Mouse (Mus musculus) MEL (cell line): ENCODE data around the gene Tln2. TPM values are rescaled to one million over a fixed set of nuclear protein-coding genes. Genes with fewer than 3 reads are reported as not detected.

Source experiments
- DNase-seq: peaks from one replicate; pipeline ENCODE4 v3.0.0; 2011; ENCODE audit warnings: low read depth, low spot score
- H3K27ac ChIP-seq: 2 replicates; pipeline ENCODE4 v1.5.1; 2012; ENCODE audit warnings: low read depth, mild to moderate bottlenecking, control low read depth, low read length, moderate library complexity; ENCODE audit not compliant: control insufficient read depth
- H3K27me3 ChIP-seq, 2 experiments: fragments of 150-350 bp in 1 of 2; sonication (generic) in 1 of 2; 2 replicates each; pipeline ENCODE4 v1.6.1; 2012; ENCODE audit warnings: low read length in 2 of 2, mild to moderate bottlenecking in 2 of 2, improper control_type of control experiment in 1 of 2, moderate library complexity in 1 of 2; ENCODE audit not compliant: insufficient read depth in 2 of 2, control insufficient read depth in 1 of 2
- H3K36me3 ChIP-seq, 2 experiments: 2 replicates each; pipeline ENCODE4 v1.6.1; 2012 to 2014; ENCODE audit warnings: low read length in 2 of 2, improper control_type of control experiment in 1 of 2, inconsistent platforms in 1 of 2, mild to moderate bottlenecking in 1 of 2; ENCODE audit not compliant: insufficient read depth in 2 of 2, control insufficient read depth in 1 of 2
- H3K4me1 ChIP-seq, 2 experiments: fragments of 150-350 bp in 1 of 2; sonication (generic) in 1 of 2; 2 replicates each; pipeline ENCODE4 v1.6.1; 2012; ENCODE audit warnings: low read length in 2 of 2, improper control_type of control experiment in 1 of 2, mild to moderate bottlenecking in 1 of 2; ENCODE audit not compliant: insufficient read depth in 2 of 2, control insufficient read depth in 1 of 2
- H3K4me3 ChIP-seq, 2 experiments: fragments of 150-350 bp in 1 of 2; sonication (generic) in 1 of 2; 2 replicates each; pipeline ENCODE4 v1.5.1; 2012; ENCODE audit warnings: low read depth in 2 of 2, low read length in 2 of 2, mild to moderate bottlenecking in 2 of 2, moderate library complexity in 2 of 2, control low read depth in 1 of 2, improper control_type of control experiment in 1 of 2; ENCODE audit not compliant: control insufficient read depth in 1 of 2, insufficient read depth in 1 of 2
- H3K79me2 ChIP-seq: 2 replicates; pipeline ENCODE4 v1.6.1; 2012; ENCODE audit warnings: mild to moderate bottlenecking, low read length, moderate library complexity; ENCODE audit not compliant: control insufficient read depth, poor library complexity, insufficient read depth
- H3K9ac ChIP-seq: 2 replicates; pipeline ENCODE4 v1.6.1; 2012; ENCODE audit warnings: low read depth, mild to moderate bottlenecking, control low read depth, low read length, moderate library complexity; ENCODE audit not compliant: control insufficient read depth, poor library complexity, severe bottlenecking
- H3K9me3 ChIP-seq: fragments of 150-350 bp; sonication (generic); replicated peaks from 2 replicates; pipeline ENCODE4 v1.6.1; 2012; ENCODE audit warnings: mild to moderate bottlenecking, low read length, improper control_type of control experiment, moderate library complexity; ENCODE audit not compliant: insufficient read depth
- BHLHE40 ChIP-seq: IDR thresholded peaks from 2 replicates; pipeline ENCODE4 v1.6.1; 2012; ENCODE audit warnings: low read depth, mild to moderate bottlenecking, inconsistent platforms, low read length, improper control_type of control experiment, borderline replicate concordance
- CHD2 ChIP-seq: IDR thresholded peaks from 2 replicates; pipeline ENCODE4 v1.6.1; 2011; ENCODE audit warnings: low read length, improper control_type of control experiment
- E2F4 ChIP-seq: IDR thresholded peaks from 2 replicates; pipeline ENCODE4 v1.6.1; 2011; ENCODE audit warnings: low read depth, low read length, improper control_type of control experiment, borderline replicate concordance
- ETS1 ChIP-seq: IDR thresholded peaks from 2 replicates; pipeline ENCODE4 v1.6.1; 2012; ENCODE audit warnings: low read depth, mild to moderate bottlenecking, inconsistent platforms, low read length, improper control_type of control experiment, moderate library complexity
- GABPA ChIP-seq: IDR thresholded peaks from 2 replicates; pipeline ENCODE4 v1.6.1; 2012; ENCODE audit warnings: low read depth, mild to moderate bottlenecking, inconsistent platforms, low read length, improper control_type of control experiment, moderate library complexity
- HCFC1 ChIP-seq: IDR thresholded peaks from 2 replicates; pipeline ENCODE4 v1.6.1; 2012; ENCODE audit warnings: low read depth, mild to moderate bottlenecking, inconsistent platforms, low read length, improper control_type of control experiment, moderate library complexity
- JUND ChIP-seq: IDR thresholded peaks from 2 replicates; pipeline ENCODE4 v1.6.1; 2011; ENCODE audit warnings: low read depth, mild to moderate bottlenecking, improper control_type of control experiment, low read length
- MEF2A ChIP-seq: IDR thresholded peaks from 2 replicates; pipeline ENCODE4 v1.6.1; 2014; ENCODE audit warnings: low read depth, mild to moderate bottlenecking, inconsistent platforms, low read length, improper control_type of control experiment; ENCODE audit not compliant: poor library complexity, insufficient replicate concordance, severe bottlenecking; ENCODE audit errors: extremely low read depth
- MYC ChIP-seq: IDR thresholded peaks from 2 replicates; pipeline ENCODE4 v1.6.1; 2011; ENCODE audit warnings: low read depth, mild to moderate bottlenecking, low read length, improper control_type of control experiment, moderate library complexity
- NELFE ChIP-seq: IDR thresholded peaks from 2 replicates; pipeline ENCODE4 v1.6.1; 2011; ENCODE audit warnings: low read depth, low read length, improper control_type of control experiment
- POLR2A ChIP-seq, 2 experiments: IDR thresholded peaks; 2 replicates each; pipeline ENCODE4 v1.6.1; 2011 to 2012; ENCODE audit warnings: low read length in 2 of 2, mild to moderate bottlenecking in 2 of 2, control low read depth in 1 of 2, improper control_type of control experiment in 1 of 2, low read depth in 1 of 2, moderate library complexity in 1 of 2; ENCODE audit not compliant: control insufficient read depth in 1 of 2, insufficient read depth in 1 of 2, poor library complexity in 1 of 2
- POLR2AphosphoS2 ChIP-seq: IDR thresholded peaks from 2 replicates; pipeline ENCODE4 v1.6.1; 2011; ENCODE audit warnings: low read length, improper control_type of control experiment
- RCOR1 ChIP-seq: IDR thresholded peaks from 2 replicates; pipeline ENCODE4 v1.6.1; 2012; ENCODE audit warnings: low read depth, mild to moderate bottlenecking, inconsistent platforms, low read length, improper control_type of control experiment
- SMC3 ChIP-seq: IDR thresholded peaks from 2 replicates; pipeline ENCODE4 v1.6.1; 2011; ENCODE audit warnings: low read depth, low read length, improper control_type of control experiment
- TAL1 ChIP-seq: IDR thresholded peaks from 2 replicates; pipeline ENCODE4 v1.6.1; 2012; ENCODE audit warnings: mild to moderate bottlenecking, inconsistent platforms, low read length, moderate library complexity, mixed read lengths
- UBTF ChIP-seq: IDR thresholded peaks from 2 replicates; pipeline ENCODE4 v1.6.1; 2012; ENCODE audit warnings: low read depth, mild to moderate bottlenecking, inconsistent platforms, low read length, improper control_type of control experiment, moderate library complexity, borderline replicate concordance; ENCODE audit not compliant: insufficient read depth
- USF1 ChIP-seq: IDR thresholded peaks from 2 replicates; pipeline ENCODE4 v1.6.1; 2014; ENCODE audit warnings: low read depth, mild to moderate bottlenecking, inconsistent platforms, low read length, improper control_type of control experiment, moderate library complexity
- polyA plus RNA-seq, 2 experiments: library from polyadenylated mRNA; stranded (reverse) in 1 of 2; unstranded in 1 of 2; fragments of >175 nt in 1 of 2; fragments of >200 nt in 1 of 2; gene quantifications; 2 replicates each; pipeline versions ENCODE4 v1.2.1 to v1.2.4; 2012; ENCODE audit warnings: low replicate concordance in 2 of 2, low read depth in 1 of 2; ENCODE audit not compliant: insufficient read length in 2 of 2, insufficient read depth in 1 of 2, missing spikeins in 1 of 2
- total RNA-seq: library from RNA; depleted of rRNA; stranded (reverse); fragments of 300-350 nt; gene quantifications from 2 replicates; pipeline ENCODE4 v1.2.3, GENCODE M21; 2012

The Tln2 gene
- total and polyA plus RNA-seq, 3 experiments = not detected

DNA sequence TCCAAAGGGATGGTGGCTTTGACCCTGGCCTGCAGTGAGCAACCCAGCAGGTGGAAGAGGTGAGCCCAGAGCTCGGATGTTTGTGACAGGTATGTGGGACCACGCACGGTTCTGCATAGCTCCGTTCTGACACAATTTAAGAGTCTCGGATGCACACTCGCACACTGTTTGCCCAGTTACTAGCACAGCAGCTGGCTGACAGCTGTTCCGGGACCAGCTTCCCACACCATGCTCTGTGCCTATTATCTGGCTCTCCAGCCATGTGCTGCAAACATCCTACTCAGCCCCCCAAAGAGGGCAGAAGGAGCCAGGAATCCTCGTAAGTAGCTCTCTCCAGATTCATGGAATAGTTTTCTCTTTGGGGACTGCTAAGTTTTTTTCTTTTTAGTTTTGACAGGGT lies 17.6 kb downstream of the Tln2 start:
- no peak for DNase-seq
- no peaks in the 10 kb centered on the region for H3K4me1 ChIP-seq
- no peaks in the 10 kb centered on the region for H3K36me3 ChIP-seq
- no peak for TF ChIP-seq MEF2A
- no peak for TF ChIP-seq HCFC1
- no peak for TF ChIP-seq POLR2AphosphoS2
- TF ChIP-seq GABPA = no peak
- no peak overlapping the region for H3K9ac ChIP-seq
- H3K4me3 ChIP-seq = no peak overlapping the region
- no peaks in the 10 kb centered on the region for H3K9me3 ChIP-seq
- H3K27me3 ChIP-seq = no peaks in the 10 kb centered on the region
- no peak overlapping the region for H3K27ac ChIP-seq
- no peaks in the 10 kb centered on the region for H3K79me2 ChIP-seq

DNA sequence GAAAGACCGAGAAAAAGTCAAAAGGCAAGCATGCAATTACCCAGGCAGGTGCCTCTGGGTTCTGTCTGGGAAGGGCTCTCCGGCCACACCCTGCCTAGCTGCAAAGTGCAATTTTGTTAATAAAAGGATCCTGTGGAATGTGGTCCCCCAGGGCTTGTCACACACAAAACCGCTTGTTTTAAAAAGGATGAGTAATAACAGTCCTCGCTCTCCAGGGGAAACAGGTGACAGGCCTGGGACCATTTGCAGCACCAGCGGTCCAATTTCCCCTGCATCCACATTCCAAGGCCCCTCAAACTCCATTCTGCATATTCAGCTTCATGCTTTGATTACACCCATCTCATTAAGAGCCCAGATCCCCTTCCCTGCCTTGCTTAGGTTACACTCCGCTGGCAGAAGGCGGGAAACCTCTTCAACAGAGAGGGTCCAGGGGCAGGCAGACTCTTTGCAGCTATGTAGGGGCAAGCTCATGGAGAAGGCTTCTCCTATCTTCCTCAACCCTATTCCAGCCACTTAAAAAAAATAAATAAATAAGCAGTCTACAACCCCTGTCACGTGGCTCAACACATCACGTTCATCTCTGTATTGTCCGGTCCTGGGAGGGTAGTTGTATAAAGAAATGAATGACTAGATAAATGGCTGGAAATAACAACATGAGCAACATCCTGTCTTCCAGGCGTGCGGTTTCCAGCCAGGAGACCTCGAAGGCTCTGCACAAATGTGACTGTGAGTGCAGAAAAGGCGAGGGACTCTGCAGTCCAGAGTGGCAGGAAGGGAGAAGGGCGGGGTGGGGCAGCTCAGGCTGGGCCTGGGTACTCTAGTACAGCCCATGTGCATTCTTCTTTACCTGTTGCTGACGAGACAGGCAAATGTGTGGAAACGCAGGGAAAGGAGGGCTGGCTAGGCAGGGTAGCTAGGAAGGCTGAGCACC lies 19.5 kb downstream of the Tln2 start:
- Histone ChIP-seq H3K4me1 (no peaks in the 10 kb centered on the region), H3K27ac (no peak overlapping the region), H3K9me3 (no peaks in the 10 kb centered on the region), H3K4me3 (no peak overlapping the region), H3K9ac (no peak overlapping the region), H3K27me3 (no peaks in the 10 kb centered on the region), H3K36me3 (no peaks in the 10 kb centered on the region), H3K79me2 (no peaks in the 10 kb centered on the region)
- no peak for TF ChIP-seq USF1
- TF ChIP-seq BHLHE40 = no peak
- no peak for TF ChIP-seq UBTF
- no peak for TF ChIP-seq SMC3
- no peak for TF ChIP-seq JUND
- no peak for DNase-seq

DNA sequence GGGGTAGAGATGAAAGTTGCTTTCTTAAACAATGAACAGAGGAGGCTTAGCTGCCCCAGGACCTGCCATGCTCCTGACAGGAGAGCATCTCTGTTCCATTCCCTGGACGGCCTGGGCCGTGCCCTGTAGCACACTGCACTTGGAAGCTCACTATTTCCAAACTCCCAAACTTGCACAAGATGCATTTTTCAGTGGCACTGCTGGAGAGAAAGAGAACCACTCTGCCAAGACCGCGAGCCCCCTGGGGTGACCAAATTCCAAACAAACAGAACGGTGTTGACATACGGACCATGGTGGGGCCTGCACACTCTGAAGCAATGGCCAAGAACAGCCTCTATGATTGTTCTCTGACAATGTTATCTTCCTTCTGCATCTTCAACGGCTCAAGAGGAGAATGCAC lies 25.1 kb downstream of the Tln2 start:
- H3K79me2 ChIP-seq = no peaks in the 10 kb centered on the region
- no peaks in the 10 kb centered on the region for H3K36me3 ChIP-seq
- no peak overlapping the region for H3K4me3 ChIP-seq
- no peaks in the 10 kb centered on the region for H3K4me1 ChIP-seq
- TF ChIP-seq MYC (no peak), BHLHE40 (no peak), POLR2A (IDR thresholded peaks at IDR 0.05; ENCODE audit: control insufficient read depth in 1 of 2, insufficient read depth in 1 of 2, low read depth in 1 of 2, low read length in 2 of 2, poor library complexity in 1 of 2) (no peak), CHD2 (no peak), ETS1 (no peak), HCFC1 (no peak), USF1 (no peak), TAL1 (no peak), E2F4 (no peak), RCOR1 (no peak), NELFE (no peak)
- H3K9ac ChIP-seq = no peak overlapping the region
- no peaks in the 10 kb centered on the region for H3K27me3 ChIP-seq
- H3K27ac ChIP-seq = no peak overlapping the region
- H3K9me3 ChIP-seq = no peaks in the 10 kb centered on the region
- no peak for DNase-seq
